Mouse (Mus musculus): ENCODE data around the gene Slc9a9.

GRCm38 (mm10) chr9:95192901-95193532 lies 523.3 kb downstream of the Slc9a9 start:
- TF ChIP-seq CTCF (IDR thresholded peaks at IDR 0.05; ENCODE audit: low read depth) = no peak
- TF ChIP-seq EP300 (IDR thresholded peaks at IDR 0.05; ENCODE audit: low read depth) = no peak
